ENCODE assay signal across 27 mouse cellular contexts in genomic region chr11:83450550-83450949, GRCm38 (mm10). TPM values are rescaled to one million over a fixed set of nuclear protein-coding genes. Genes with fewer than 3 reads are reported as not detected.
"Had no signal": no experiment of that assay in that cellular context is flagged by ENCODE, and none has a peak within 500 bp of the region (broad histone marks: within the 10 kb centered on the region; RNA-seq: fewer than 3 reads in every experiment).

No protein-coding gene starts in this region.

- H3K27me3 ChIP-seq: intestine, embryonic 15.5 days had no signal

- DNase-seq: gastrocnemius, postnatal 25 days; heart, adult 2 months; heart, postnatal 10 days; heart, postnatal 4 days; kidney, adult 18-20 months; kidney, adult 8-10 months; kidney, postnatal 14 days; kidney, postnatal 36 days; layer of hippocampus, adult 9-11 months; layer of hippocampus, postnatal 36 days; left cerebral cortex, postnatal 4 days; lung, adult 18-20 months had no signal

- H3K36me3 ChIP-seq: heart, embryonic 12.5 days; intestine, embryonic 15.5 days; limb, embryonic 13.5 days; limb, embryonic 15.5 days; liver, embryonic 12.5 days had no signal

- H3K4me2 ChIP-seq: heart, embryonic 12.5 days; hindbrain, embryonic 14.5 days; intestine, embryonic 15.5 days; limb, embryonic 13.5 days; limb, embryonic 15.5 days; liver, embryonic 12.5 days had no signal

- H3K27ac ChIP-seq: heart, adult 2 months; hindbrain, embryonic 14.5 days; intestine, embryonic 15.5 days; kidney, postnatal 0 days; limb, embryonic 13.5 days; limb, embryonic 15.5 days; liver, embryonic 12.5 days; liver, embryonic 14.5 days had no signal

- H3K9ac ChIP-seq: heart, embryonic 12.5 days; hindbrain, embryonic 14.5 days; intestine, embryonic 15.5 days; limb, embryonic 13.5 days; limb, embryonic 15.5 days; liver, embryonic 12.5 days; liver, embryonic 14.5 days had no signal

- ATAC-seq: hindbrain, embryonic 16.5 days; inflammation-experienced regulatory T-cells, adult 6 months; intestine, embryonic 15.5 days; intestine, postnatal 0 days; liver, embryonic 12.5 days had no signal

- H3K4me3 ChIP-seq: heart, adult 2 months; heart, embryonic 12.5 days; intestine, embryonic 15.5 days; limb, embryonic 13.5 days; limb, embryonic 15.5 days; liver, embryonic 12.5 days had no signal

- H3K9me3 ChIP-seq: heart, embryonic 12.5 days; intestine, embryonic 15.5 days; limb, embryonic 13.5 days; limb, embryonic 15.5 days; liver, embryonic 12.5 days had no signal

RNA-seq across cellular contexts. Expression of gene Mmp28, which starts 12.3 kb away (rescaled TPM):
- polyA plus RNA-seq: inflammation-experienced regulatory T-cells, adult 6 months had no signal

RNA-seq across cellular contexts. Expression of gene 1700020L24Rik, which starts 13.1 kb away (rescaled TPM):
- polyA plus RNA-seq: kidney, embryonic 14.5 days had no signal

RNA-seq across cellular contexts. Expression of gene Gas2l2, which starts 21.3 kb away (rescaled TPM):
- polyA plus RNA-seq: heart, embryonic 12.5 days; heart, embryonic 14.5 days; inflammation-experienced regulatory T-cells, adult 6 months; kidney, embryonic 14.5 days; kidney, postnatal 0 days; limb, embryonic 11.5 days; limb, embryonic 13.5 days; liver, embryonic 12.5 days; liver, embryonic 14.5 days; liver, embryonic 16.5 days had no signal

RNA-seq across cellular contexts. Expression of gene Rasl10b, which starts 41.6 kb away (rescaled TPM):
- polyA plus RNA-seq: inflammation-experienced regulatory T-cells, adult 6 months had no signal
